Mouse (Mus musculus): ENCODE measurements around the gene Aldh2.

Gene Aldh2

DNA sequence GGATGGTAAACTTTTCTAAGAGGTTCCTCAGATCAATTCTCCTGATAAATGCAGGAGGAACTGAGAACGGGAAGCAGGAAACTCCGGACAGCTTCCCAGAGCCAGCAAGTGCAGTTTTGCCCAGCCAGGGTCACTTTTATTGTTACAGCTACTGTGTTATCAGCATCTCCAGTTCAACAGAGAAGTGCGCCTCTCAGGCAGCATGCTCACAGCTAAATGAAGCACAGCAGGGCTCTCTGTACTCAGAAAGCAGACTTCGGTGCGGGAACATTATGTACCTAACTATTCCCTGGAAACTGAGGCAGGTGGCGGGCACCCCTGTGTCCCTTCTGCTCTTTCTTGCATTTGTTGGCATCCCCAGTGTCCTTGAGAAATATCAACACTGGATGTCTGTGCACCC lies 2.6 kb upstream of the Aldh2 start:
- in situ Hi-C loops (cut with MboI, MseI) = loop anchor here in 1 of 2 experiments (5.0 kb wide), 1 partner anchor 34 kb away; no protein-coding TSS in a partner anchor

DNA sequence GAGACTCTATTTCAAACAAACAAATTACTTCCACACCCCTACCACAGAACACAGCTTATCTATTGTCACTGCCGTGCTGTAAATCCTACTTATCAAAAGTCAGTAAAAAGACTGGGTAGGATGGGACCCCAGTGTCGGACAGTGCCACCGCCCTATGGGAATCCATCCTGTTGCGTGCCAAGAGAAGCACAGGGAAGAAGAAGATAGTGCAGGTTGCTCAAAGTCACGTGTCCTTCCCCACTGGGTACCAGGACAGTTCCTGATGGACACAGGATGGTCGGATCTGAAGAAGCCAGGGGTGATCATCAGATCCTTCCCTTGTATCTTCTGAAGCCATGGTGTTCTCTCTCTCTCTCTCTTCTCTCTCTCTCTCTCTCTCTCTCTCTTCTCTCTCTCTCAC lies 2.1 kb upstream of the Aldh2 start:
- in situ Hi-C loops (cut with MboI, MseI) = loop anchor here in 1 of 2 experiments (5.0 kb wide), 1 partner anchor 33 kb away; no protein-coding TSS in a partner anchor

DNA sequence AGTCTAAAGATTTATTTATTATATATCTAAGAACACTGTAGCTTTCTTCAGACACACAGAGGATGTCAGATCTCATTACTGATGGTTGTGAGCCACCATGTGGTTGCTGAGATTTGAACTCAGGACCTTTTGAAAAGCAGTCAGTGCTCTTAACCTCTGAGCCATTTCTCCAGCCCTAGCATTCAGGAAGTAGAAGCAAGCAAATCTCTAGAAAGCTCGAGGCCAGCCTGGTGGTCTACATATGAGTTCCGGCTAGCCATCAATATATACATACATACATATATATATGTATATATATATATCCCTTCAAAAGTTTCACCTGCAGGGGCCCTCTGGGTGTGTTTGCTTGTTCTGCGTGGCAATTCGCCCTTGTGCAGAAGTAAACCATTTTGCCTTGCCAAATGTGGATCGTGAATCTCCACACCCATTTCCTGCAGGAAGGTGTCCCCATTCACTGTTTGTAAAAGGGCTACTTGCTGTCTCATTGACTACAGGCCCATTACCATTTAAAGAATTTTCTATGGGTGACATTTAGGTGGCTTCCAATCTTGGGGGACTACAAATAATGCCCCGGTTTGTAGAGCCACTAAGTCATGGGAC lies 1.2 kb upstream of the Aldh2 start:
- in situ Hi-C loops (cut with MboI, MseI) = loop anchor here in 1 of 2 experiments (5.0 kb wide), 1 partner anchor 33 kb away; no protein-coding TSS in a partner anchor

DNA sequence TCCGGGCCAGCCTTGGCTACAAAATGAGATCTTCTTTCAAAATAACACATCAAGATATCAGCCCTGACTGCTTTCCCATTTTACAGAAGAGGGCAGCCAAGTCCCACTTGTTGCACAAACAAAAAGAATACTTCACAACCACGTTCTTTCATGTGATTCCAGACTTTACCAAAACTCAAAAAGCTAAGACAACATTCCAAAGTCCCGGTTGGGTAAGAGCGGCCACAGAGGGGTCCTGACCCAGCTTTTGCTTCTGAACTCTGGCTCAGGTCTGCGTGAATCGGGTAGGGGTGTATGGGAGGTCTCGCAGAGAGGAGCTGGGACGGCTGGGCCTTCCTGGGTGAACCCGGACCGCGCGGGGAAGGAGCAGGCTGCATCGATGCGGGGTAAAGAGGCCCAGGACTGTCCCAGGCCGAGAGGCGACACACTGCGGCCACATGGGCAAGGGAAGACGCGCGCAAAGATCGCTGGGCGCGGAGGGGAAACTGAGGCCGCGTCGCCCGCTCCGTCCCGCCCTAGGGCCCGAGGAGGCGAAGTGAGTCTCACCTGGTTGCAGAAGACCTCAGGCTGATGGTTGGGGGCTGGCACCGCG lies 712 bp downstream of the Aldh2 start:
- in situ Hi-C loops (cut with MboI, MseI) = no loop called here

DNA sequence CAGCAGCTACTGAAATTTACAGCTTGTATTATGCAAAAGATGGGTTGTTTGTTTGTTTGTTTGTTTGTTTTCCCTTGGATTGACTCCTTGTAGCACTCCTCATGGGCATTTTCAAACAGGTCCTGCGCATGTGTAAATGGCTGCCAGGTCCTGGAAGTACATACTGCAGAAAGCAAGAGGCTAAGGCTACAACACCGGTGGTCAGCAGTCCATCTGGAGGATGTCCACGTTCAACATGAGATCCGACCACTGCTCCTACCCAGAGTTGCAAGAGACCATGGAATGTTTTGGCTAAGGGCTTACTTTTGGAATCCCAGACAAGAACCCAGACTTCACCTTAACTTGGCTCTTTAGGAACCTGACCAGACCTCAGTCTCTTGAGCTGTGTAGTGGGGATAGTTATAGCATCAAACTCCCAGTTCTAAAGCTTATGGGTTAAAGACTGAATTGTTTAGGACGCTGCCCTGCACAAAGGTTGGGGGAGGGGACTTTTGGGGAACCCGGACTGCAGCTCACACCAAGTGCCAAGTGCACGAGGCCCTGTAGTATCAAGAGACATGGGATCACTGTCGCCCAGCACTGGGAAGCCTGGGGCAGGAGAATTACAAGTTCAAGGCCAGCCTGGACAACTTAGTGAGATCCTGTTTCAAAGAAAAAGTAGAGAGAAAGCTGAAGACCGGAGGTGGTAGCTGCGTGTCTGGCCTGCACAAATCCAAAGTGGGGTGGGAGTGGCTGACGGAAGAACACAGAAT lies 1.4 kb downstream of the Aldh2 start:
- in situ Hi-C loops (cut with MboI, MseI) = no loop called here

DNA sequence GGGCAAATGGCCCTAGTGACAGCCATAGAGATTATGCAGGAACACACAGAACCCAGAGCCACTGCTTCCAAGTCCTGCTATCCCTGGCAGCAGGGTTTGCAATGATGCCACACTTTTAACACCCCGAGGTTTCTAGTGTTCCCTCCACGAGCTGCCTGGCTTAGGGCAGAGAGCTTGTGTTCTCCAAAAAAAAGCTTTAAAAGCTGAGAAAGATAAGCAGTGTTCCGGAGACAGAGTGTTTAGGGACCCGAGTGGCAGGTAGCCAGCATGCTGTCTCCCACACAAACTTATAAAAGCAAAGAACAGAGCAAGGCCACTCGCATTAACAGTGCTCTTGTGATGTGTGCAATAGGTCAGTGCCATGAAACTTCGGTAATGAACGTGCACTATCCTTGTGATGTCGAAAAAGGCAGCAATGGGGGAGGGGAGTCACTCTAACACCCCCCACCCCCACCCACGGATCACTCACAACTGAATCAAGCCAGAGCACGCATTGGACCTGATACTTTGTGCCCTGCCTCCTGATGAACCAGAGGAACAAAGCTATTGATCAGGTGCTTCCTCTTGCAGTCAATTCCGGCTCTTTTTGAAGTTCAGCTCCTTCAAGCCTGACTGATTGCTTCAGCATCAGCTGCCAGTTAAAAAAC lies 2.1 kb downstream of the Aldh2 start:
- in situ Hi-C loops (cut with MboI, MseI) = no loop called here

DNA sequence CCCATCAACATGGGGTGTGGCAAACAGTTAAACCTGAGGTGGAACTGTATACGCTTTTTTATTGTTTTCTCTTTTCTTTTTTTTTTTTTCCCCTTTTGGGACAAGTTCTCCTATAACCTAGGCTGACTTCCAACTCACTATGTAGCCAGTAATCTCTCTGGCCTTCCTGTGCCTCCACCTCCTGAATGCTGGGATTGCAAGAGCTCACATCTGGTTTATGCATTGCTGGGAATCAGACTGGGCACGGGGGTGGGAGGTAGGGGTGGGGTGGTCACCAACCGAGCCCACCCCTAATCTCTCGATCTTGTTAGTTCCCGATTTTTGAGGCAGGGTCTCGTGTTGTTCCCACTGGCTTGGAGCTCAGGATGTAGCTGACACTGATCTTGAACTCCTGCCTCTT lies 3.7 kb downstream of the Aldh2 start:
- in situ Hi-C loops (cut with MboI, MseI) = no loop called here

DNA sequence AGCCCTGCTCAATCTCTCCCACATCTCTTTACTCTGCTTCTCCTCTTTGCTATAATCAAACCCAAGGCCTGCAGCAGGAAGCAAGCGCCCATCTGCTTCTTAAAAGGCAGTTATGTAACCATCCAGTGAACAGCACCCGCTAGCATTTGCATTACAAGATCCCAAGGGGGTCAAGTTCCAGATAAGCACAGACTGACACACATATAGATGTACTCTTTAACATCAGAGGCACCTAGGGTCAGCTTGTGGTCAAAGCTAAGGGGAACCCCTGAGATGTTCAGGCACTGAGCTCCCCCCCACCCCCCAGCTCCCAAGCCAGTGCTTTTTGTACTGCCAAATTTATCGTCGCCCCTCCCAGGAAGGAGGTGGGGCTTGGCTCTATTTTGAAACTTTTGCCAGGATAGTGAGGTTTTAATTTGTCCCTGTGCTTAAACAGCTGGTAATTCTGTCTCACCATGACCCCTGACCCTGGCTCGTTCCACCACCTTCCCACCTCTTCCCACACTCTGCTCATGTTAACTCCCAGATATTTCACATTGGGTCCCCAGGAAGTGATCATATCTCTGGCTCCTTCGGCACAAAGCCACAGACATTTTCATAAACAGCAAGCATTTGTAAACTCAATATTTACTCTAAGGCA lies 7.1 kb downstream of the Aldh2 start:
- in situ Hi-C loops (cut with MboI, MseI) = no loop called here

DNA sequence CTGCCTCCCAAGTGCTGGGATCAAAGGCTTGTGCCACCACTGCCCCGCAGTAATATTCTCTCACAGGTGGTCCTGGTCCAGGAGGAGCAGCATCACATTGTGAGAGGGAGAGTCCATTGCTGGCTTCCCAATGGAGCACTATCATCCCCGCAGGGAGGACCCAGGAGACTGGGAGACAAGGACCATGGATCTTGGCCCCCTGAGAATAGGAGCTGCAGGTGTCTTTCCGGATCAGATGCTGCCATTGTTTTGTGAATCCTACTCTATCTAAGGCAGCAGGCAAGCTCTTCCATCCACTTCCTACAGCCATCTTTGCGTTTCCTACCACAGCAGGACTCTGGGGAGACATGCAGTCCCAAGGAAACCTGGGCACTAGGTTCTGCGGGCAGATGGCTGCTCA lies 7.9 kb downstream of the Aldh2 start:
- in situ Hi-C loops (cut with MboI, MseI) = no loop called here

DNA sequence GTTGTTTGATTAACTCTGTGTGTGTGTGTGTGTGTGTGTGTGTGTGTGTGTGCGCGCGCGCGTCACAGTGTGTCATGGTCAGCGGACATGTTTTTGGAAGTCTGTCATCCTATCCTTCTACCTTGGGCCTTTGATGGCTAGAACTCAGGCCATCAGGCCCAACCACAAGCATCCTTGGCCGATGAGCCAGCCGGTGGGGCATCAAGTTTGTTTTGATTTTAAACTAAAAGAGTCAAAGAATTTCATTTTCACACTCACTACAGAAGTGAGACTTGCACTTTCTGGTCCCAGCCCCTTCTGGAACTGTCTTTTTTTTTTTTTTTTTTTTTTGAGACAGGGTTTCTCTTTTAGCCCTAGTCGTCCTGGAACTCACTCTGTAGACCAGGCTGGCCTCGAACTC lies 8.6 kb downstream of the Aldh2 start:
- in situ Hi-C loops (cut with MboI, MseI) = no loop called here

DNA sequence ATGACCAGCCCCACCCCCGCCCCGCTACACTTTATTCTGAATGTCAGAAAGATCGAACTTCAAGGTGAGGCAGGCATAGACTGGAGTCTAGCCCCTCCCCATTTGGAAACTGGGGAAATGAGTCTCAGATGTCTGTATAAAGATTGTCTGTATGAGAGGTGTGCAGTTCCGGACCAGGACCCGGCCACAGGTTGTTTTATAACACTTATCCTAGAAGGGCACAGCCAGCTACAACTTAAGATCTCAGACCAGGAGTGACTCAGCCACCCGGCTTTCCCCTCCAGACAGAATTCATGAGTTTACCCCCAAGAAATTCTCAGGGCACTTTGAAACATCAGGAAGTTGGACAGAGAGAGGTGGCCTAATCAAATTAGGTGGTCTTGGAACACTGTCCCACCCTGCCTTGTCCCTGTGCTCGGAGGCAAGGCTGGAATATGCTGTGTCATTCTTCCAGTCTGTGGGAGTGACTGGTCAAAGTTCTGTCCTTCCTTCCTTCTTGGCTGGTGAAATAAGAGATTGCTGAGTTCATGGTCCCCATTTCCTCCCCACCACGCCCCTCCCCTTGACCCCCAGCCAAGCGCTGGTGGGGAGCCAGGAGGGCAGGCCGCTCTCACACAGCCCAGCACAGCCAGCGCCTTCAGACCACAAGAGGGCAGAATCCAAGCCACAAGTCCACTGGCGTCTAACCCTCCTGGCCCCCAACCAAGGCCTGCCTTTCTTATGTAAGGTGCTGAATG lies 9.7 kb downstream of the Aldh2 start:
- in situ Hi-C loops (cut with MboI, MseI) = no loop called here

DNA sequence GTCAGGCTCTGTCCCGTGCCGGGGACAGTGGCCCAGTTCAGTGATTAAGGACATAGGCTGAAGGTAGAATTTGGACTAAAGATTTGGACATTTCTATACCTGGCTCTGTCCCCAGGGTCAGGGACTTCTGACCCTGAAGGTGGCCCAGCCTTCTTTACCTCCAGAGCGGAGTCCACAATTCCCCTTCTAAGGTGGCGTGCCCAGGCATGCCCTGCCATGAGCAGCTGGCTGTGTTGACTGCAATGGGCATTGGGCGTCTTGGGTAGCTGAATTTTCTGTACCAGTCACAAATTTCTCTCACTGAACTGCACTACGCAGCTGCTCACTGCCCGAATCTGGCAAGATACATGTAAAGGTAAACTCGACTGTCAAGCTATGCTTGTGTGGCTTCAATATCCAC lies 11.7 kb downstream of the Aldh2 start:
- in situ Hi-C loops (cut with MboI, MseI) = no loop called here

DNA sequence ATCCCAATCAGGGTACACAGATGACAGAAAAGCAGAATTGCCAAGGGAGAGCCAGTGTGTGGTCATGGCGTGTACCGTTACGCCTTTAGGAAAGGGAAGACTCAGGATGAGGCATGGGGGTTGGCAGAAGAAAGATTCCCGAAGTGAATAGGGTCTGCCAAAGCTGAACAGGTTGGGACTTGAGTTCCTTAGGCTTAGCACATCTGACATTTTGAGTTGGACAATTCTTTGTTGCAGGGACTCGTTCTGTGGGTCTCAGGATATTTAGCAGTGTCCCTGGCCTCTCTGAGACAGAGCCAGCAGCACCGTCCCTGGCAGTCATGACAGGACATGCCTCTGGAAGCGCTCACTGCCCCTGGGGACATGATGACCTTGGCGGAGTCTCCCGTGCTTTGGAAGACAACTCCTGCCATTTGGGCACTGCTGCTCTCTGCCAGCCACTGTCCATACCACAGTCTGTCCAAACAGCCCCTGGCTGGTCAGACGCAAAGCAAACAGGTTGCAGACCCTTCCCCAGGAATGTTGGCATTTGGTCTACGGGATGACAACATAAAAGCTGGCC lies 16.6 kb downstream of the Aldh2 start:
- in situ Hi-C loops (cut with MboI, MseI) = no loop called here

DNA sequence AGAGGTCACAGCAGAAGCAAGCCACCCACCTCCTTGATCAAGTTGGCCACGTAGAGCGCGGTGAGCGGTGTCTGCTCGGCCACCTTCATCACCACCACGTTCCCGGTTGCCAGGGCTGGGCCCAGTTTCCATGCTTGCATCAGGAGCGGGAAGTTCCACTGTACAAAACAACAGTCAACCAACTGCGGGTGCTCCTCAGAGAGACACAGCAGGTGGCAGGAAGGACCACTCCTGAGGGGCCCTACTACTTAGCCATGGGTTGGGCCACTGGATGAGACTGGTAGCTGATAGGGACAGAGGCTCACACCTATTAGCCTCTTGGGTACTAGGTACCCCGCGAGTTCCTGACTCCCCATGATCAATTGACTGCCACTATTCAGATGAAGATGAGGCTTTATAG lies 17.8 kb downstream of the Aldh2 start:
- in situ Hi-C loops (cut with MboI, MseI) = no loop called here

DNA sequence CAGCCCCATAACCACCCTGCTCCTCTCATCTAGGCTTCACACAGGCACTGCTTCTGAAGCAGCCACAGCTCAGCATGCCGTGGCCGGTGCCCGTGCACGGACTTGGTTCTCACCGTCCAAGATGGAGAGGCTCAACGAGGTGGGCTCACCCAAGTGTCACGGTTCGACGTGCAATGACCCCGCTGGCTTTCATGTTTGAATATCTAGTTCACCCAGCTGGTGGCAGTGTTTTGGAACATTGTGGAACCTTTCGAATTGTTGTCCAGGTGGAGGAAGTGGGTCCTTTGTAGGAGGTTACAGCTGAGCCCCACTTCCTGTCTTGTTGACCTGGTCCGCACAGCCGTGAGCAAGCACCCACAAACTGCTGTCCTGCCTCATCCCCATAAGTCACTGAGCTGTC lies 19.5 kb downstream of the Aldh2 start:
- in situ Hi-C loops (cut with MboI, MseI) = no loop called here

DNA sequence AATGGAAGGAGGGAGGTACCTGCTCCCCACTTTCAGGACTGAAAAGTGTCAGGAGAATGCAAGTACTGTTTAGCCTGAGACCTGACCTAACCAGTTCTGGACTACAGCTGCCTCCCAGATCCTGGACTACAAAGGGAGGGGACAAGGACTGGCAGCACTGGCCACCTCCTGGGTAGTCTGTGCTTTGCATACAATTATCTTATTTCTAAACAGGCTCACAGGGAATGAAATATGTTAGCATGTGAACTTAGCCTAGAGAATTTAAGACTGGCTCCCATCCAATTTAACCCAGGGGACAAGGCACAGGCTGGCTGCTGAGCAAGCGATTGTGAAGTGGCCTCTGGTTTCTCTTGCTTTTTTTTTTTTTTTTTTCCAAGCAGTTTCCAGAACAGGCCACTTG lies 22.8 kb downstream of the Aldh2 start:
- in situ Hi-C loops (cut with MboI, MseI) = no loop called here

DNA sequence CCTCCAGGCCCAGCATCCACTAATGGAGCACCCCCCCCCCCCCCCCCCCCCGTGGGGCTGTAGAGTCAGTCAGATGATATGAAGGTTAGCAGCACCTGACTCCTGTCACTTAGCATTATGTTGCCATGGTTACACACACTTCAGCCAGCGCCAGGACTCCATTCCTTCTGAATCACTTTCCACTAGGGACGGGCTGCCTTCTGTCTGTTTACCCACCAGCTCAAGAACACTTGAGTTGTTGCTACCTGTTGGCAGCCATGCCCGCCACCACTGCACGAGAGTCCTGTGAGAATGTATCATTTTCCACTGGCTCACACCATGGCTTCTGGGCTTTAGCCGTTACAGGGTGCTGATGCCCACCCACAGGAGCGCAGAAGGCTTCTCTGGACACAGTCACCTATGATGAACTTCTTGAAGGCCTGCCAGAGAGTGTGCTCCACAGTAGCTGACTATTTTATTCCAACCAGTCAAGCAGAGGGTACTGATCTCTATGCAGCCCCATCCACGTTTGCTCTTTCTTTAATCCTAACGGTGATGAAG lies 23.7 kb downstream of the Aldh2 start:
- in situ Hi-C loops (cut with MboI, MseI) = loop anchor here in 1 of 2 experiments (5.0 kb wide), 1 partner anchor 37 kb away; no protein-coding TSS in a partner anchor

DNA sequence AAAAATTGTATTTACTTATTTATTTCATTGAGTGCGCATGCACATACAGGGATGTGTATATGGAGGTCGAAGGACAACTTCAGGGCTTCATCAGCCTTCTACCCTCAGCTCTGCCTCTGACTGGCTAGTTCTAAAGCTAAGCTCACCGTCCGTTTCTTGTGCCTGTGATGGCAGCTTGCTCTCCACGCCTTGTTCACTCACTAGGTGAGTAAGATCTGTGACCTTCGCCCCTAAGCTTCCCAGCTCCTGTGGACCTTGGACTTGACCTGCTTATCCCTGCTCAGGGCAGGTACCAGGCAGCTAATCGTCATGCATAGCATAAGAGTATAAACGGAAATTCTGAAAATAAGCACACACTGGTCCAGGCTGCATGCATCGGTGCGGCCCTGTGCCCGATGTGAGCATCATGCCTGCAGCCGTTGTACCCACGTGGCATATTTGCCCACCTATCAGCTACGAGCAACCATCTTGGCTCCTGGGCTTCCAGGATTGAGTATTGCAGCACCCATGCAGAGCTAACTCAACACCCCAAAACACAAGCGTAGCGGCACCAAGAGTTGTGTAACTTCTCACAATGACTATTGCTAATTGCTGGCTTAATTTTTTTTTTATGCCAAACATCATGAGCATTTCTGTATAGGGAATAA lies 27.5 kb downstream of the Aldh2 start:
- in situ Hi-C loops (cut with MboI, MseI) = loop anchor here in 1 of 2 experiments (5.0 kb wide), 1 partner anchor 41 kb away; no protein-coding TSS in a partner anchor

DNA sequence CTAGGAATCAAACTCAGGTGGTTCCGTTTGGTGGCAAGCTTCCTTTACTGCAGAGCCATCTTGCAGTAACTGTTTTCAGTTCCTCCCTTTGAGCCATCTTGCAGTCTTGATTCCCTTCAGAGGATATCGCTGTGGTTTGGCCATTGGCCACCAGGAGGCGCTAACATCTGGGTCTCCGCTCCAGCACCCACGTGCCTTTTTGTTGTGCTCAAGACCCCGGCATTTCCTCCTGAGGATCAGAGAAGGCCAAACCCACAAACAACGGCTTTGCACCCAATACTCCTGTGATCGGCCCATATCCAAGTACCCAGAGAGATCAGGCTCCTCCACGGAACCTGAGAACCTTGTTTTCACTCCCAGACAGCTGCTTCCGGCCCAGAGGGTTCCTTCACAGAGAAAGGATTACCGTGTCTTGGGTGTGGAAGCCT lies 29.1 kb downstream of the Aldh2 start:
- in situ Hi-C loops (cut with MboI, MseI) = loop anchor here in 1 of 2 experiments (5.0 kb wide), 1 partner anchor 33 kb away; no protein-coding TSS in a partner anchor

DNA sequence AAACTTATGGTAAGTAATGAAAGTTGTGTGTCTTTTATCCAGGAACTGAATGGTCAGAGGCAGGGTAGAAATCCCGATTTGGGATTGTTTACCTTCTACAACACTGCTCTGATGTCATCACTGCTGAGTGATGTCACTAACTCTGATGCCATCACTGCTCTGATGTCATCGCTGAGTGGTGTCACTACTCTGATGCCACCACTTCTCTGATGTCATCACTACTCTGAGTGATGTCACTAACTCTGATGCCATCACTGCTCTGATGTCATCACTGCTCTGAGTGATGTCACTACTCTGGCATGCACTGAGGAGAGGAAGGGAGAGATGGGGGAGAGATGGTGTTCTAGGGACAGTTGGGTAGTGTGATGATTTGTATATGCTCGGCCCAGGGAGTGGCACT lies 31.2 kb downstream of the Aldh2 start:
- in situ Hi-C loops (cut with MboI, MseI) = loop anchor here in 1 of 2 experiments (5.0 kb wide), 1 partner anchor 35 kb away; no protein-coding TSS in a partner anchor

All from T-helper 17 cell (primary cell).